Mouse (Mus musculus): Measurements from ENCODE around the gene Gm20538. TPM values are rescaled to one million over a fixed set of nuclear protein-coding genes. Genes with fewer than 3 reads are reported as not detected.

The Gm20538 gene
- total and polyA plus RNA-seq, 3 experiments, result not detected

GRCm38 (mm10) chr19:44553286-44553685, 655 bp upstream of the Gm20538 start:
- no peak overlapping the region for H3K27ac ChIP-seq (ENCODE audit: control insufficient read depth, low read depth, low read length)
- no peak overlapping the region for H3K4me3 ChIP-seq (ENCODE audit: control insufficient read depth in 1 of 2, insufficient read depth in 1 of 2, low read depth in 2 of 2, low read length in 2 of 2)
- no peaks in the 10 kb centered on the region for H3K27me3 ChIP-seq (ENCODE audit: control insufficient read depth in 1 of 2, insufficient read depth in 2 of 2, low read length in 2 of 2)
- DNase-seq (ENCODE audit: low read depth, low spot score), result no peak
- peaks cover 11 to 13% of the 10 kb centered on the region in 2 experiments for H3K36me3 ChIP-seq (ENCODE audit: control insufficient read depth in 1 of 2, insufficient read depth in 2 of 2, low read length in 2 of 2)
- TF ChIP-seq TAL1 (IDR thresholded peaks at IDR 0.05; ENCODE audit: low read length) (no peak), GATA1 (IDR thresholded peaks at IDR 0.05; ENCODE audit: low read depth, low read length) (no peak), BHLHE40 (IDR thresholded peaks at IDR 0.05; ENCODE audit: borderline replicate concordance, low read depth, low read length) (no peak), ZKSCAN1 (IDR thresholded peaks at IDR 0.05; ENCODE audit: low read depth, low read length) (no peak), ZMIZ1 (IDR thresholded peaks at IDR 0.05; ENCODE audit: low read depth, low read length) (no peak), ZC3H11A (IDR thresholded peaks at IDR 0.05; ENCODE audit: low read depth, low read length) (no peak), MXI1 (IDR thresholded peaks at IDR 0.05; ENCODE audit: low read depth, low read length) (no peak), JUND (IDR thresholded peaks at IDR 0.05; ENCODE audit: low read depth, low read length) (no peak), TBP (IDR thresholded peaks at IDR 0.05; ENCODE audit: low read depth, low read length) (no peak), ETS1 (IDR thresholded peaks at IDR 0.05; ENCODE audit: low read depth, low read length) (no peak), CTCF (IDR thresholded peaks at IDR 0.05 in 2 of 3, conservative IDR thresholded peaks at IDR 0.05 in 1 of 3; ENCODE audit: control insufficient read depth in 1 of 3, insufficient read depth in 1 of 3, low read depth in 2 of 3, low read length in 3 of 3, poor library complexity in 1 of 3, severe bottlenecking in 1 of 3) (no peak), RCOR1 (IDR thresholded peaks at IDR 0.05; ENCODE audit: low read depth, low read length) (no peak)
- no peaks in the 10 kb centered on the region for H3K9me3 ChIP-seq (replicated peaks; ENCODE audit: insufficient read depth, low read length)
- H3K79me2 ChIP-seq (ENCODE audit: control insufficient read depth, insufficient read depth, low read length, poor library complexity), result peaks cover 19% of the 10 kb centered on the region
- H3K4me1 ChIP-seq (ENCODE audit: control insufficient read depth in 1 of 2, insufficient read depth in 2 of 2, low read length in 2 of 2), result peaks cover 2 to 10% of the 10 kb centered on the region in 2 experiments; a peak in 2 of 4 replicates
- no peak overlapping the region for H3K9ac ChIP-seq (ENCODE audit: control insufficient read depth, low read depth, low read length, poor library complexity, severe bottlenecking)

- TF ChIP-seq ZMIZ1 (IDR thresholded peaks at IDR 0.05; ENCODE audit: low read depth, low read length), result no peak
- TF ChIP-seq JUND (IDR thresholded peaks at IDR 0.05; ENCODE audit: low read depth, low read length), result no peak
- TF ChIP-seq MAX (IDR thresholded peaks at IDR 0.05; ENCODE audit: low read length), result no peak
- no peak for TF ChIP-seq E2F4 (IDR thresholded peaks at IDR 0.05; ENCODE audit: borderline replicate concordance, low read depth, low read length)
- no peak for TF ChIP-seq TCF12 (IDR thresholded peaks at IDR 0.05; ENCODE audit: low read depth, low read length)
- TF ChIP-seq MXI1 (IDR thresholded peaks at IDR 0.05; ENCODE audit: low read depth, low read length), result no peak
- TF ChIP-seq MYC (IDR thresholded peaks at IDR 0.05; ENCODE audit: low read depth, low read length), result no peak
- TF ChIP-seq CHD2 (IDR thresholded peaks at IDR 0.05; ENCODE audit: low read length), result no peak
- TF ChIP-seq KAT2A (conservative IDR thresholded peaks at IDR 0.05; ENCODE audit: low read depth, low read length), result no peak
- TF ChIP-seq ETS1 (IDR thresholded peaks at IDR 0.05; ENCODE audit: low read depth, low read length), result no peak
- no peak for TF ChIP-seq MYB (IDR thresholded peaks at IDR 0.05; ENCODE audit: low read depth, low read length)
- TF ChIP-seq RCOR1 (IDR thresholded peaks at IDR 0.05; ENCODE audit: low read depth, low read length), result no peak
- Histone ChIP-seq H3K4me3 (ENCODE audit: control insufficient read depth in 1 of 2, insufficient read depth in 1 of 2, low read depth in 2 of 2, low read length in 2 of 2) (no peak within 1 kb of the TSS), H3K79me2 (ENCODE audit: control insufficient read depth, insufficient read depth, low read length, poor library complexity) (no peaks in the 10 kb centered on the region), H3K27ac (ENCODE audit: control insufficient read depth, low read depth, low read length) (no peak within 1 kb of the TSS), H3K27me3 (ENCODE audit: control insufficient read depth in 1 of 2, insufficient read depth in 2 of 2, low read length in 2 of 2) (no peaks in the 10 kb centered on the region), H3K4me1 (ENCODE audit: control insufficient read depth in 1 of 2, insufficient read depth in 2 of 2, low read length in 2 of 2) (no peaks in the 10 kb centered on the region), H3K36me3 (ENCODE audit: control insufficient read depth in 1 of 2, insufficient read depth in 2 of 2, low read length in 2 of 2) (peaks cover 0 to 2% of the 10 kb centered on the region in 2 experiments; a peak in 2 of 4 replicates), H3K9me3 (replicated peaks; ENCODE audit: insufficient read depth, low read length) (no peaks in the 10 kb centered on the region), H3K9ac (ENCODE audit: control insufficient read depth, low read depth, low read length, poor library complexity, severe bottlenecking) (no peak within 1 kb of the TSS)
- no peak for DNase-seq (ENCODE audit: low read depth, low spot score)
Observed at GRCm38 (mm10) chr19:44545321-44546041, 7.2 kb downstream of the Gm20538 start, which contains the start of gene Sec31b. TSS of gene Sec31b (minus strand) at chr19:44545864.

Data from MEL (cell line).